Mouse (Mus musculus) heart, postnatal 10 days (tissue): ENCODE results near the gene Pde4d. TPM values are rescaled to one million over a fixed set of nuclear protein-coding genes. Genes with fewer than 3 reads are reported as not detected.

Experiments
- DNase-seq, 2 experiments: peaks; one replicate each; pipeline ENCODE4 v3.0.0; 2021
- intact Hi-C: fragments of 180-260 bp; cut with DNase I; formaldehyde crosslinking; loops from one replicate; pipeline ENCODE4 v1.15.1; 2025
- total RNA-seq, 2 experiments: library from RNA; stranded (reverse); gene quantifications; 2 replicates each; pipeline ENCODE4 v1.2.3; 2021

Gene Pde4d
- total RNA-seq, 2 experiments from 2014 or later = 42.0 to 50.9 TPM

DNA sequence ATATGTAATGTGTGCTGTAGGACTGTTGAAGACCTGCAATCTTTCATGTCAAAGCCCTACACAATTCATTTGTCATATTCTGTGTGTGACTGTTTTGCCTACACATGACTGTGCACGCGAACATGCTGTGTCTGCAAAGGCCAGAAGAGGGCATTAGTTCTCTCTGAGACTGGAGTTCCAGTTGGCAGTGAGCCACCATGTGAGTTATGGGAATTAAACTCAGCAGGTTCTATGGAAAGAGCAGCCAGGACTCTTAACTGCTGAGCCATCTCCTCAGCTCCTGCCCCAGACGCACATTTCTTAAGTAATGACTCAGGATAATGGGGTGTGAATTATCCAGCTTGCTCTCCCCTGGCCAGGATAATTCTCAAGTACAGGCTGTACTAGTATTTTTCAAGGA lies 363.2 kb downstream of the Pde4d start:
- peak; percentile 12 to 47 for DNase-seq
- intact Hi-C loops = loop anchor here (2.0 kb wide), 1 partner anchor 398 kb away; no protein-coding TSS in a partner anchor

DNA sequence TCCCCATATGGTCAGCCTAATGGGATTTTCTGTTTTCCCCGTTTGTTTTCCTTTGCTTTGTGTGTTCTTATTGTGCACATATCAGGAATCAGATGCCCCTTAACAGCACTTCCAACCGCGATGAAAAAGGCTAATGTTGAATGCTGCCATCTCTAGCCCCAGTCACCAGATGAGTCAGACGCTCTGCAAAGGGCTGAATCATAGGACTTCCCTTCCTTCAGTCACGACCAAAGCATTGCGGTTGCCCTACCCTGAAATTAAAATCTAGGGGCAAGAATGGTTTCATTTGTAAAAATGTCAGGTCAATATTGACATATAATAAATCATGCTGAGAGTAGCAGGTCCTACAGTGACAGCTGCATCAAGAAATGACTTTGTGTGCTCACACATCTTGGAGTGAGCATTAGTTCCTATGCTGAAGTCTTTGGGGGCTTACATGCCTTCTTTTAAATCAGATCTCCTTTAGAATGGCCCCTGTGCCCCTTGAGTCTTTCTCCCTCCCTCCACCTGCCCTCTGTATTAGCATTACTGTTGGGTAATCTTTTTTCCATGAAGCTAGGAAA lies 370.2 kb downstream of the Pde4d start:
- intact Hi-C loops = loop anchor here (5.0 kb wide), 1 partner anchor 178 kb away; no protein-coding TSS in a partner anchor
- DNase-seq = no peak

- intact Hi-C loops = loop anchor here (5.0 kb wide), 1 partner anchor 178 kb away; no protein-coding TSS in a partner anchor
- no peak for DNase-seq
Measured at GRCm38 (mm10) chr13:108820487-108820886, 370.7 kb downstream of the Pde4d start.

DNA sequence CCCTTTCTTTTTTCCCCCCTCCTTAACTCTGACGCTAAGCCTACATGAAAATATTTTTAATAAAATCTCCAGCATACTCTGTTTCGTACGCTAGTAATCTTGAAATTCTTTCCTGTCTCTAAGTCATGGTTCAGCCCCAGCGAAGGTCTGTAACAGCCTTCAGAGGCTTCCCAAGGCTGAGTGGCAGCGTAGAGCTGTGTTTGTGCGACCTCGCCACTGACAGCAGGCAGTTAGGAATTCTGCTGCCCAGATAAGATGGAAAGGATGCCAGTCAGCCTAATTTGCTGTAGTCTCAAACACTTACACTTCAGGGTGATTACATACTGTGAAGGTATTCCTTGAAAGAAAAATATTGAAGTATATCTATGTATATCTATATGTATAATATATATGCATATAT lies 371.5 kb downstream of the Pde4d start:
- intact Hi-C loops = loop anchor here (5.0 kb wide), 1 partner anchor 179 kb away; no protein-coding TSS in a partner anchor
- peak in 1 of 2 experiments; percentile 6 for DNase-seq

DNA sequence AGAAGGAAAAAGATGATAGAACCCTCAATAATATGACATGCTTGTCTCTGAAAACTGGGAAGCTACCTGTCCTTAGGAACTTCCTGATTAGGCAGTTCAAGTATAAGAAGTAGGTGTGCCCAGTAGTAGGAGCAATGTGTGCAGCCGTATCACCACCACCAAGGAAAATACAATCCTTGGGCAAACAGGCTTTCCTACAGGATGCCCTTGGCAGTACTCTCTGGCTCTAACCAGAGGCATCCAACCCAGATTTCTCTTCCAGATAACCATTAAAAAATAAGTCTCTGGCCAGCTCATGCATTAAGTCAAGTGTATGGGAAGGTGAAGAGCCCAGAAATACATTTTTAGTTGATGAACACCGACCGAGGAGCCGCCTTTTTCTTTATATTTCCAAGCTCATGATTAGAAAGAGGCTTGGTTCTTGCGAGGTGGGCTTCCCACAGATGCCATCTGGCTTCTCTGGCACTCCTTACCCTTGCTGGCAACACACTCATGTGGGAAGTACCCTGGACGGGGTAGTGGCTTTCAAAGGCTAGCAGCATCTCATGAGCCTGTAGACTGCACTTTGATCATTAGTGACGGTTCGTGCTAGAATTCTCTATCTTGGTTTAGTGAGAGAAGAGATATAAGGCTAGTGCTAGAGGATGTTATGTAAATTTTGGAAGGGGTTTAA lies 375.0 kb downstream of the Pde4d start:
- intact Hi-C loops = loop anchor here (5.0 kb wide), 1 partner anchor 182 kb away; no protein-coding TSS in a partner anchor

GRCm38 (mm10) chr13:108825501-108825900 lies 375.8 kb downstream of the Pde4d start:
- DNase-seq = no peak
- intact Hi-C loops = no loop called here

More for the DNA sequence above, 375.0 kb downstream of the Pde4d start:
- no peak for DNase-seq

DNA sequence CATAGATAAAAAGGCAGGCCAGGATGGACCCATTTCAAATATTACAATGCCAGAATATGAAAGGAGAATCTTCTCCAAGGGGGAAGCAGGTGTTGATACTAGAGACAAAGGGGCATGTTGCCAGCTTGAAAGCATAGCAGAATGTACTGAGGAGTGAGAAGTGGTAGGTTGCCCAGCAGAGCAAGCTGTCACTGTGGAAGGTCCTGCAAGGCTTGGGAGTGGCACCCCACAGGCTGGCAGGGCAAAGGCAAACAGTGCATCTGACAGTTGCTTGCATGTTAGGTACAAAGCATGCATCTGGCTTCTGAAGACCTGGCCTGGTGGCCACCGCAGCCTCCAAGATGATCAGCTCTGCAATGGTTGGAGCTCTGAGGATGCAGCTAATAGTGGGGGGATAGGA lies 384.4 kb downstream of the Pde4d start:
- no peak for DNase-seq
- intact Hi-C loops = no loop called here

- intact Hi-C loops = no loop called here
- no peak for DNase-seq
Measured at GRCm38 (mm10) chr13:108836314-108836713, 386.6 kb downstream of the Pde4d start.

- DNase-seq = no peak
- intact Hi-C loops = no loop called here
Measured at GRCm38 (mm10) chr13:108839142-108839541, 389.4 kb downstream of the Pde4d start.

GRCm38 (mm10) chr13:108854090-108854489 lies 404.3 kb downstream of the Pde4d start:
- DNase-seq = no peak
- intact Hi-C loops = no loop called here

- peak in 1 of 2 experiments; percentile 4 for DNase-seq
- intact Hi-C loops = no loop called here
Measured at GRCm38 (mm10) chr13:108856776-108857435, 407.2 kb downstream of the Pde4d start.

GRCm38 (mm10) chr13:108859336-108859735 lies 409.6 kb downstream of the Pde4d start:
- intact Hi-C loops = no loop called here
- no peak for DNase-seq

GRCm38 (mm10) chr13:108860737-108861136 lies 411.0 kb downstream of the Pde4d start:
- intact Hi-C loops = no loop called here

DNA sequence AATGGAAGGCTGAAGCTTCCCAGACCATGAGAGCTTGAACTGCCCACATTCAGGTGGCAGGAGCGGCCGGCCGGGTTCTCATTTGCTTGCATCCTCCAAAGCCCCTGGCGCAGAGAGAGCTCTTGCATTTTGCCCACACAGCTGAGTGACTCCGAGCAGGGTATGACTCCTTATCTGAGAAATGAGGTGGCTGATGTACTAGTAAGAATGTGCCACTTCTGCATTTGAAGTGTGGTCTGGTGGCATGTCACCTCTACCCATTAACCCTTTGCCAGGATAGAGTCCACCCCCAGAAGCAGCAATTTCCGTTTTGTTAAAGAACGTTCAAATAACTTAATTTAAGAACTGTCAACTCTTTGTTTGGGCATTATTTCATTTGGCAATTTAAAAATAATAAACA lies 412.0 kb downstream of the Pde4d start:
- no peak for DNase-seq

More at GRCm38 (mm10) chr13:108860737-108861136, 411.0 kb downstream of the Pde4d start:
- no peak for DNase-seq

DNA sequence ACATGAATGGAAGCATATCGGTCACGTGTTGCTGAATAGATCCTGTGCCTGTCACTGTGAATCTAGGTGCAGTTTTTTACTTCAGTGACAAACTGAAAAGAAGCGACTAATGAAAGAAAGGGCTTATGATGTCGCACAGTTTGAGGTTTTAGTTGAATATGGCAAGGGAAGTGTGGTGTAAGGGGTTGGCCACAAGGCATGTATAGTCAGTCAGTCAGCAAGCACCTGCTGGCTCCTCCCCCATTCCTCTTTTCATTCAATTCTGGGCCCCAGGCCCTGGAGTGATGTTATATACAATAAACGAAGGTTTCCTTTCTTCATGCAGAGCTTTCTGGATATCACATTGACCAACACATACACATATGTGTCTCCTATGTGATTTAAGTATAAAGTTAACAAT lies 412.4 kb downstream of the Pde4d start:
- DNase-seq = no peak
- intact Hi-C loops = no loop called here

More for the DNA sequence above, 412.0 kb downstream of the Pde4d start:
- intact Hi-C loops = no loop called here

- intact Hi-C loops = no loop called here
- no peak for DNase-seq
Measured at GRCm38 (mm10) chr13:108900160-108900559, 450.4 kb downstream of the Pde4d start.

DNA sequence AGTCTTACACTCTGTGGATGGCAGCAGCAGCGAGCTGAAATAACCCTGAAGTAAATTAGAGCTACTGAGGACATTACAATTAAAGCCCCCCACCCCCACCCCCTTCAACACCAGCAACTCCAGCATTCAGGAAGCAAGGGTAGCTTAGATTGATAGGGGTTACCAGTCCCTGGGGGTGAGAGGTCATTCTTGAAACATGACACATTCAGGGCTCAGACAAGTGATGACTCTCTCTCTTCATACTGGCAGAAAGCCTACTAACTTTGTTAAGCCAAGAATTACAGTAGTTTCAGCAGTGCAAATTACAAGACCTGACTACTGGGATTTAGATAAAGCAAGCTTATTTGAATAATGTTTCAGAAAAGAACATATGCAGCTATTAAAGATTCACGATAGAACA lies 455.4 kb downstream of the Pde4d start:
- intact Hi-C loops = no loop called here
- peak; percentile 11 to 15 for DNase-seq

GRCm38 (mm10) chr13:108909193-108909592 lies 459.4 kb downstream of the Pde4d start:
- no peak for DNase-seq
- intact Hi-C loops = no loop called here

- DNase-seq = peak; percentile 20 to 40
- intact Hi-C loops = no loop called here
Measured at GRCm38 (mm10) chr13:108914626-108915025, 464.9 kb downstream of the Pde4d start.

DNA sequence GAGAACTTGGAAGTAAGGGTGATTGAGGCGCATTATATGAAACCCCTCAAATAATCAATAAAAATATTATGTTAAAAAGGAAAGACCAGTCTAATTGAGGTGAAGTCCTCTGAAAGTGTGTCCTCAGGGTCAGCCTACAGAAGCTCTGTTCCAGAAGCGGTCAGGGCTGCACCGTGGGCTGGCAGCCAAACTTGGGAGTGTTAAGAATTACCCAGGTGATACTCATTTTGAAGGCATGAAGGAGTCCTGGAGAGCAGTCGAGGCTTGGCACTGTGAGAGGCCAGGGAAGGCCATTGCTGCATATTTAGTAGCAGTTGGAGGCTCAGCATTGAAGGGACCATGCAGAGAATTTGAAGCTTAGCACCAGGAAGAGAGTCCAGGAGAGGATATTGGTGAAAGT lies 471.4 kb downstream of the Pde4d start:
- no peak for DNase-seq
- intact Hi-C loops = no loop called here

DNA sequence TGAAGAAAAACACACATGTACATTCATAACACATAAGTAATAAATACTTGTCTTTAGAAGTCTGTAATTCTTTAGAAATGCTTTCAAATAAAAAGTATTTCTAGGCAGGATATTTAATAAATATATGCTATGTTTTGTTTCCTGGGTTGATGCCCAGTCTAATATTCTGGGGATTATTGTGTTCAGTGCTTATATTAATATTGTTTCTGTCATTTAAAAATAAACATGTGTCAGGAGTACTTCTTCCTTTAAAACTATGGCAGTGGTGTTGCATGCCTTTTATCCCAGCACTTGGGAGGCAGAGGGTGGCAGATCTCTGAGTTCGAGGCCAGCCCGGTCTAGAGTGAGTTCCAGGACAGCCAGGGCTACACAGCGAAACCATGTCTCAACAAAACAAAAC lies 485.1 kb downstream of the Pde4d start:
- no peak for DNase-seq
- intact Hi-C loops = no loop called here

DNA sequence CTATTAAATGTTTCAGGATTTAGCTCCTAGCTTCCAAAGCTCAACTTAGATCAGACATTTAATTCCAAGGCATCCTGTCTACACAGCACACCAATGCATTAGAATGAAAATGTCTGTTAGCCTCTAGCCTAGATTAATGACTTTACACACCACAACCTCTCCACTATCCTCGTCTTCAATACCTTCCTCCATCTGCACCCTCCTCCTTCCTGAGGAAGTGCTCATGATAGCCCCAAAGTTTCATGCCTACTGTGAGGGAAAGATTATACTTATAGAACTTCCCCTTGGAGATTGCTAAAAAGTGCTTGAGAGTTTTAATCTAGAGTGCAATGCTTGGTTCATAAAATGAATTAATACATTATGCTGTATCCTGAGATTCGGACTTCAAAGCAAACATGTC lies 487.5 kb downstream of the Pde4d start:
- intact Hi-C loops = no loop called here
- no peak for DNase-seq
